Mouse (Mus musculus): Measurements from ENCODE around the gene Shkbp1.

- TF ChIP-seq POLR2A (IDR thresholded peaks at IDR 0.05; ENCODE audit: insufficient read depth, low read length) = no peak
- no peak for TF ChIP-seq EP300 (IDR thresholded peaks at IDR 0.05; ENCODE audit: insufficient read depth, low read depth, low read length)
These were observed 48.6 kb upstream of the Shkbp1 start for GRCm38 (mm10) chr7:27404203-27404942.

Measured in ES-Bruce4 (cell line).